17 mouse cellular contexts compared by ENCODE assay signal in genomic region chr9:44086960-44087359, GRCm38 (mm10). TPM values are rescaled to one million over a fixed set of nuclear protein-coding genes. Genes with fewer than 3 reads are reported as not detected.
DNase-seq lines count a peak whose midpoint lies in the region; ATAC-seq and TF ChIP-seq lines count a peak whose summit lies in the region.
"Had no signal": no experiment of that assay in that cellular context is flagged by ENCODE, and none has a peak within 500 bp of the region (broad histone marks: within the 10 kb centered on the region; RNA-seq: fewer than 3 reads in every experiment).

No protein-coding gene starts in this region.

- H3K27ac ChIP-seq in layer of hippocampus, adult 2 months: peak overlapping the region; percentile 98
- no peak overlapping the region for H3K27ac ChIP-seq in midbrain, embryonic 13.5 days
- H3K27ac ChIP-seq: embryonic facial prominence, embryonic 12.5 days; neural tube, embryonic 12.5 days had no signal

- ATAC-seq in midbrain, embryonic 13.5 days: no peak

- H3K4me2 ChIP-seq in midbrain, embryonic 13.5 days (replicated peaks): no peak overlapping the region
- H3K4me2 ChIP-seq: lung, embryonic 14.5 days; midbrain, embryonic 11.5 days had no signal

- DNase-seq in cerebellum, adult 9-11 months: peak; percentile 68
- no peak for DNase-seq in cerebellum, postnatal 10 days
- no peak for DNase-seq in layer of hippocampus, adult 2 months (ENCODE audit: low spot score in 2 of 2)
- DNase-seq in layer of hippocampus, postnatal 10 days (ENCODE audit: low spot score in 2 of 2): no peak
- DNase-seq in kidney, adult 18-20 months: peak; percentile 50
- DNase-seq in skeletal muscle tissue, adult 2 months (ENCODE audit: low read depth, low spot score): peak; percentile 81
- DNase-seq in lung, postnatal 14 days: no peak
- DNase-seq: B cell, adult 2 months; forebrain, postnatal 0 days; lung, embryonic 14.5 days had no signal

- 53% methylated on average over 10 of the region's 10 CpGs for WGBS in midbrain, embryonic 13.5 days

- peak overlapping the region; percentile 92 for H3K4me3 ChIP-seq in layer of hippocampus, adult 2 months
- H3K4me3 ChIP-seq in midbrain, embryonic 13.5 days (replicated peaks): no peak overlapping the region
- H3K4me3 ChIP-seq: neural tube, embryonic 12.5 days had no signal

- 0 out of 2 replicates have a peak, but pooled peaks cover 2% of the 10 kb centered on the region for H3K36me3 ChIP-seq in midbrain, embryonic 13.5 days

- H3K4me1 ChIP-seq in midbrain, embryonic 13.5 days (replicated peaks): peaks cover 34% of the 10 kb centered on the region

- H3K9ac ChIP-seq in midbrain, embryonic 13.5 days (replicated peaks): no peak overlapping the region
- H3K9ac ChIP-seq: embryonic facial prominence, embryonic 12.5 days; forebrain, postnatal 0 days; lung, embryonic 14.5 days; neural tube, embryonic 12.5 days had no signal

- no peaks in the 10 kb centered on the region for H3K9me3 ChIP-seq in midbrain, embryonic 13.5 days
- H3K9me3 ChIP-seq: embryonic facial prominence, embryonic 12.5 days; neural tube, embryonic 12.5 days had no signal

- TF ChIP-seq CTCF in layer of hippocampus, adult 2 months (conservative IDR thresholded peaks at IDR 0.05): no peak

- H3K27me3 ChIP-seq in midbrain, embryonic 13.5 days: peaks cover 70% of the 10 kb centered on the region

RNA-seq across cellular contexts. Expression of gene Mfrp, which starts 14.6 kb away (rescaled TPM):
- total RNA-seq in layer of hippocampus, adult 2 months (2021): 1 to 10 TPM in 1 of 2 experiments, not detected in 1; 1.3 TPM
- total RNA-seq in layer of hippocampus, postnatal 10 days (2021): 1 to 10 TPM in 1 of 2 experiments, not detected in 1; 2.4 TPM
- 0.16 TPM in 1 of 2 replicates, not detected in the other for polyA plus RNA-seq in midbrain, embryonic 13.5 days (2015; fragmentation: Nextera tagmentation; extraction: Ambion mirVana)
- total RNA-seq: heart, postnatal 10 days; MEL had no signal
- polyA plus RNA-seq: large intestine, adult 2 months; midbrain, embryonic 11.5 days had no signal

RNA-seq across cellular contexts. Expression of gene C1qtnf5, which starts 20.1 kb away (rescaled TPM):
- 10 to 100 TPM; 12.3 to 14.4 TPM for total RNA-seq in layer of hippocampus, adult 2 months (2021)
- total RNA-seq in layer of hippocampus, postnatal 10 days (2021): 10 to 100 TPM; 16.0 to 17.6 TPM
- 1.9 and 2.5 TPM in 2 replicates for polyA plus RNA-seq in midbrain, embryonic 13.5 days (2015; fragmentation: Nextera tagmentation; extraction: Ambion mirVana)

RNA-seq across cellular contexts. Expression of gene Usp2, which starts 20.1 kb away (rescaled TPM):
- total RNA-seq in layer of hippocampus, adult 2 months (2021): 10 to 100 TPM; 79.2 to 82.4 TPM
- 10 to 100 TPM; 41.7 to 47.2 TPM for total RNA-seq in layer of hippocampus, postnatal 10 days (2021)
- 4.5 and 8.3 TPM in 2 replicates for polyA plus RNA-seq in midbrain, embryonic 13.5 days (2015; fragmentation: Nextera tagmentation; extraction: Ambion mirVana)

RNA-seq across cellular contexts. Expression of gene Gm49380, which starts 26.3 kb away (rescaled TPM):
- under 1 TPM; 0.27 to 0.38 TPM for total RNA-seq in layer of hippocampus, adult 2 months (2021)
- total RNA-seq in layer of hippocampus, postnatal 10 days (2021): under 1 TPM in 1 of 2 experiments, not detected in 1; 0.43 TPM
- 0.24 and 0.36 TPM in 2 replicates for polyA plus RNA-seq in midbrain, embryonic 13.5 days (2015; fragmentation: Nextera tagmentation; extraction: Ambion mirVana)
- total RNA-seq: MEL had no signal
- polyA plus RNA-seq: forebrain, postnatal 0 days; large intestine, adult 2 months had no signal

RNA-seq across cellular contexts. Expression of gene Rnf26, which starts 26.4 kb away (rescaled TPM):
- total RNA-seq in layer of hippocampus, adult 2 months (2021): 10 to 100 TPM; 29.2 to 30.7 TPM
- 10 to 100 TPM; 30.5 to 30.6 TPM for total RNA-seq in layer of hippocampus, postnatal 10 days (2021)
- polyA plus RNA-seq in midbrain, embryonic 13.5 days (2015; fragmentation: Nextera tagmentation; extraction: Ambion mirVana): 29.9 and 32.7 TPM in 2 replicates

Comparison
In these comparisons a context has a peak if more than half of its experiments do, and no peak if none do; other contexts are left out.
1. DNase-seq: peak in cerebellum, adult 9-11 months (single experiment), kidney, adult 18-20 months (single experiment) and skeletal muscle tissue, adult 2 months (single experiment); none in cerebellum, postnatal 10 days (0 of 2), layer of hippocampus, adult 2 months (0 of 2), layer of hippocampus, postnatal 10 days (0 of 2) and lung, postnatal 14 days (single experiment).